Mouse (Mus musculus) thymus, adult 2 months (tissue): ENCODE measurements around the gene Gm42906. TPM values are rescaled to one million over a fixed set of nuclear protein-coding genes. Genes with fewer than 3 reads are reported as not detected.

Experiments used
- DNase-seq: peaks from one replicate; pipeline ENCODE4 v3.0.0; 2021
- H3K27ac ChIP-seq: fragments of 200-500 bp; 2 replicates; pipeline ENCODE4 v1.5.1; 2012; ENCODE audit warnings: low read length, control low read depth; ENCODE audit not compliant: control insufficient read depth, insufficient read depth
- H3K27me3 ChIP-seq: fragments of 200-500 bp; 2 replicates; pipeline ENCODE4 v1.6.1; 2012; ENCODE audit warnings: mild to moderate bottlenecking, low read length, moderate library complexity, mixed read lengths; ENCODE audit not compliant: control insufficient read depth, insufficient read depth
- H3K36me3 ChIP-seq: fragments of 200-500 bp; 2 replicates; pipeline ENCODE4 v1.6.1; 2012; ENCODE audit warnings: mild to moderate bottlenecking, low read length, moderate library complexity; ENCODE audit not compliant: control insufficient read depth, insufficient read depth
- H3K4me1 ChIP-seq: fragments of 200-500 bp; replicated peaks from 2 replicates; pipeline ENCODE4 v1.6.1; 2012; ENCODE audit warnings: low read length; ENCODE audit not compliant: control insufficient read depth, insufficient read depth
- H3K4me3 ChIP-seq: fragments of 200-500 bp; 2 replicates; pipeline ENCODE4 v1.5.1; 2012; ENCODE audit warnings: mild to moderate bottlenecking, low read length, control low read depth, moderate library complexity; ENCODE audit not compliant: control insufficient read depth, insufficient read depth
- CTCF ChIP-seq: fragments of 200-500 bp; IDR thresholded peaks from 2 replicates; pipeline ENCODE4 v1.5.1; 2012; ENCODE audit warnings: mild to moderate bottlenecking, control low read depth, low read length, moderate library complexity, borderline replicate concordance; ENCODE audit not compliant: control insufficient read depth, poor library complexity, insufficient read depth; ENCODE audit errors: extremely low read depth
- POLR2A ChIP-seq: fragments of 200-500 bp; IDR thresholded peaks from 2 replicates; pipeline ENCODE4 v1.6.1; 2012; ENCODE audit warnings: mild to moderate bottlenecking, low read length, control low read depth, moderate library complexity; ENCODE audit not compliant: control insufficient read depth, poor library complexity, insufficient read depth; ENCODE audit errors: extremely low read depth
- WGBS: fragments of 180-500 bp; shearing (Covaris S2); methylation state at CpG from one replicate; pipeline ENCODE4 v1.1.7; 2018; 5-methylcytosine and 5-hydroxymethylcytosine counted together
- polyA plus RNA-seq: library from polyadenylated mRNA; depleted of rRNA; stranded (reverse); fragments of >200 nt; gene quantifications from 2 replicates; pipeline ENCODE4 v1.2.3, GENCODE M21; 2012; rRNA removed

Gm42906 gene
- polyA plus RNA-seq, 1 experiment, result not detected

GRCm38 (mm10) chr5:151022026-151022425 is 405.9 kb downstream of the Gm42906 start:
- TF ChIP-seq POLR2A (no peak), CTCF (no peak)
- Histone ChIP-seq H3K36me3 (no peaks in the 10 kb centered on the region), H3K27me3 (no peaks in the 10 kb centered on the region), H3K27ac (no peak overlapping the region), H3K4me3 (no peak overlapping the region), H3K4me1 (no peaks in the 10 kb centered on the region)
- 90% methylated on average over 7 of the region's 7 CpGs for WGBS
- no peak for DNase-seq

GRCm38 (mm10) chr5:151020831-151021230 is 407.1 kb downstream of the Gm42906 start:
- 68% methylated on average over 14 of the region's 14 CpGs for WGBS
- Histone ChIP-seq H3K4me3 (no peak overlapping the region), H3K27ac (no peak overlapping the region), H3K4me1 (no peaks in the 10 kb centered on the region), H3K27me3 (no peaks in the 10 kb centered on the region), H3K36me3 (no peaks in the 10 kb centered on the region)
- DNase-seq, result no peak
- TF ChIP-seq POLR2A, result no peak
- TF ChIP-seq CTCF, result no peak

- no peak overlapping the region for H3K4me3 ChIP-seq
- H3K27me3 ChIP-seq, result no peaks in the 10 kb centered on the region
- no peak for DNase-seq
- H3K27ac ChIP-seq, result no peak overlapping the region
- WGBS, result 78% methylated on average over 13 of the region's 13 CpGs
- no peak for TF ChIP-seq CTCF
- no peak for TF ChIP-seq POLR2A
- H3K4me1 ChIP-seq, result no peaks in the 10 kb centered on the region
- no peaks in the 10 kb centered on the region for H3K36me3 ChIP-seq
Measured at GRCm38 (mm10) chr5:151020031-151020820, 407.7 kb downstream of the Gm42906 start.

GRCm38 (mm10) chr5:151018959-151019358 is 409.0 kb downstream of the Gm42906 start:
- Histone ChIP-seq H3K27me3 (no peaks in the 10 kb centered on the region), H3K4me1 (no peaks in the 10 kb centered on the region), H3K36me3 (no peaks in the 10 kb centered on the region), H3K4me3 (no peak overlapping the region), H3K27ac (no peak overlapping the region)
- DNase-seq, result no peak
- WGBS, result 90% methylated on average over 5 of the region's 5 CpGs
- TF ChIP-seq CTCF (no peak), POLR2A (no peak)

- H3K27me3 ChIP-seq, result no peaks in the 10 kb centered on the region
Measured at GRCm38 (mm10) chr5:151018450-151018849, 409.5 kb downstream of the Gm42906 start.

More at GRCm38 (mm10) chr5:151018450-151018849, 409.5 kb downstream of the Gm42906 start:
- Histone ChIP-seq H3K27ac (no peak overlapping the region), H3K4me3 (no peak overlapping the region), H3K36me3 (no peaks in the 10 kb centered on the region), H3K4me1 (no peaks in the 10 kb centered on the region)
- no peak for TF ChIP-seq POLR2A
- TF ChIP-seq CTCF, result no peak
- no peak for DNase-seq
- 87% methylated on average over 5 of the region's 5 CpGs for WGBS

Other genes with a start within 250 kb of the Gm42906 start
- 1.4 and 1.9 TPM in 2 replicates for gene Stard13, start 194.3 kb downstream of the Gm42906 start, polyA plus RNA-seq
- gene Vmn2r18, start 177.9 kb upstream of the Gm42906 start, polyA plus RNA-seq, result 0.04 TPM in 1 of 2 replicates, not detected in the other
- gene Rfc3, start 223.1 kb upstream of the Gm42906 start, polyA plus RNA-seq, result 23.7 and 28.4 TPM in 2 replicates